Comparison of ENCODE assay signal across 13 mouse cellular contexts in genomic region chr13:57277076-57277475, GRCm38 (mm10).
DNase-seq lines count a peak whose midpoint lies in the region; ATAC-seq and TF ChIP-seq lines count a peak whose summit lies in the region.
"Had no signal": no experiment of that assay in that cellular context is flagged by ENCODE, and none has a peak within 500 bp of the region (broad histone marks: within the 10 kb centered on the region; RNA-seq: fewer than 3 reads in every experiment).

No protein-coding gene starts in this region.

- no peaks in the 10 kb centered on the region for H3K36me3 ChIP-seq in hindbrain, embryonic 14.5 days (replicated peaks; ENCODE audit: control insufficient read depth, insufficient read depth)
- no peaks in the 10 kb centered on the region for H3K36me3 ChIP-seq in hindbrain, embryonic 16.5 days (ENCODE audit: control insufficient read depth, insufficient read depth, low read length)
- H3K36me3 ChIP-seq in testis, adult 2 months (ENCODE audit: control insufficient read depth, insufficient read depth, low read length) = no peaks in the 10 kb centered on the region
- H3K36me3 ChIP-seq: embryonic facial prominence, embryonic 13.5 days; liver, embryonic 12.5 days; midbrain, embryonic 12.5 days had no signal

- no peak overlapping the region for H3K4me2 ChIP-seq in hindbrain, embryonic 14.5 days (replicated peaks)
- H3K4me2 ChIP-seq in hindbrain, embryonic 16.5 days (ENCODE audit: low read length) = no peak overlapping the region
- H3K4me2 ChIP-seq: embryonic facial prominence, embryonic 13.5 days; liver, embryonic 12.5 days; midbrain, embryonic 12.5 days had no signal

- H3K9ac ChIP-seq in hindbrain, embryonic 14.5 days = no peak overlapping the region
- H3K9ac ChIP-seq in hindbrain, embryonic 16.5 days (ENCODE audit: low read depth, low read length) = no peak overlapping the region
- H3K9ac ChIP-seq: embryonic facial prominence, embryonic 13.5 days; liver, embryonic 12.5 days; midbrain, embryonic 12.5 days had no signal

- WGBS in hindbrain, embryonic 14.5 days = 39% methylated on average over 4 of the region's 4 CpGs
- WGBS in hindbrain, embryonic 16.5 days = 48% methylated on average over 4 of the region's 4 CpGs

- H3K4me3 ChIP-seq in hindbrain, embryonic 14.5 days (replicated peaks; ENCODE audit: low read length) = no peak overlapping the region
- no peak overlapping the region for H3K4me3 ChIP-seq in hindbrain, embryonic 16.5 days (ENCODE audit: low read length)
- H3K4me3 ChIP-seq in testis, adult 2 months (ENCODE audit: control insufficient read depth, low read depth, low read length) = peak overlapping the region; percentile 58
- H3K4me3 ChIP-seq: embryonic facial prominence, embryonic 13.5 days; liver, embryonic 12.5 days; midbrain, embryonic 12.5 days had no signal

- no peak for TF ChIP-seq CTCF in testis, adult 2 months (IDR thresholded peaks at IDR 0.05; ENCODE audit: control insufficient read depth, insufficient read depth, insufficient replicate concordance, low read depth, low read length)

- H3K27ac ChIP-seq in hindbrain, embryonic 14.5 days = no peak overlapping the region
- no peak overlapping the region for H3K27ac ChIP-seq in hindbrain, embryonic 16.5 days (ENCODE audit: low read depth, low read length)
- no peak overlapping the region for H3K27ac ChIP-seq in testis, adult 2 months (ENCODE audit: control insufficient read depth, insufficient read depth, low read depth, low read length)
- H3K27ac ChIP-seq: embryonic facial prominence, embryonic 13.5 days; liver, embryonic 12.5 days; midbrain, embryonic 12.5 days had no signal

- no peaks in the 10 kb centered on the region for H3K9me3 ChIP-seq in hindbrain, embryonic 14.5 days (ENCODE audit: control insufficient read depth, low read length)
- no peaks in the 10 kb centered on the region for H3K9me3 ChIP-seq in hindbrain, embryonic 16.5 days (ENCODE audit: control insufficient read depth, low read length)
- H3K9me3 ChIP-seq: embryonic facial prominence, embryonic 13.5 days; liver, embryonic 12.5 days; midbrain, embryonic 12.5 days had no signal

- TF ChIP-seq POLR2A in testis, adult 2 months (IDR thresholded peaks at IDR 0.05; ENCODE audit: control insufficient read depth, low read depth, low read length) = no peak; the same call in 1 of the 2 replicates

- 0 out of 2 replicates have a peak, but pooled peaks cover 4% of the 10 kb centered on the region for H3K4me1 ChIP-seq in hindbrain, embryonic 14.5 days (replicated peaks; ENCODE audit: control insufficient read depth, insufficient read depth, low read length)
- peaks cover 2% of the 10 kb centered on the region; the same call in 1 of the 2 replicates for H3K4me1 ChIP-seq in hindbrain, embryonic 16.5 days (ENCODE audit: control insufficient read depth, insufficient read depth, low read depth, low read length)
- H3K4me1 ChIP-seq in testis, adult 2 months (ENCODE audit: control insufficient read depth, insufficient read depth, low read length) = peaks cover 2% of the 10 kb centered on the region
- H3K4me1 ChIP-seq: liver, embryonic 12.5 days had no signal

- ATAC-seq in hindbrain, embryonic 14.5 days (ENCODE audit: low FRiP score) = no peak
- ATAC-seq in hindbrain, embryonic 16.5 days = no peak
- ATAC-seq: liver, embryonic 12.5 days had no signal

- H3K27me3 ChIP-seq in hindbrain, embryonic 14.5 days (ENCODE audit: control insufficient read depth, insufficient read depth, low read length) = no peaks in the 10 kb centered on the region
- H3K27me3 ChIP-seq in hindbrain, embryonic 16.5 days (replicated peaks; ENCODE audit: control insufficient read depth, insufficient read depth, low read length) = no peaks in the 10 kb centered on the region
- H3K27me3 ChIP-seq in testis, adult 2 months (ENCODE audit: control insufficient read depth, insufficient read depth, low read length) = no peaks in the 10 kb centered on the region
- H3K27me3 ChIP-seq: embryonic facial prominence, embryonic 13.5 days had no signal

- peak; percentile 44 for DNase-seq in adrenal gland, postnatal 14 days
- no peak for DNase-seq in adrenal gland, postnatal 10 days
- peak; percentile 34 for DNase-seq in hindbrain, embryonic 14.5 days (ENCODE audit: low spot score)
- no peak for DNase-seq in testis, postnatal 14 days (ENCODE audit: low spot score)
- no peak for DNase-seq in spleen, postnatal 4 days (ENCODE audit: low spot score in 2 of 2)
- no peak for DNase-seq in right cerebral cortex, adult 18-20 months
- DNase-seq: gastrocnemius, postnatal 14 days; heart, postnatal 4 days had no signal

Comparison
In these comparisons a context has a peak if more than half of its experiments do, and no peak if none do; other contexts are left out.
1. DNase-seq: peak in adrenal gland, postnatal 14 days (single experiment) and hindbrain, embryonic 14.5 days (single experiment); none in adrenal gland, postnatal 10 days (single experiment), testis, postnatal 14 days (single experiment), spleen, postnatal 4 days (0 of 2) and right cerebral cortex, adult 18-20 months (single experiment).